Mouse (Mus musculus) forebrain, embryonic 11.5 days (tissue): Measurements from ENCODE around the gene Cox14. TPM values are rescaled to one million over a fixed set of nuclear protein-coding genes. Genes with fewer than 3 reads are reported as not detected.

ENCODE experiments used
- ATAC-seq: fragments of 200-750 bp; cut with Nextera tagmentation; replicated peaks from 2 replicates; pipeline ENCODE4 v1.8.0; 2017; ENCODE audit warnings: moderate TSS enrichment; ENCODE audit not compliant: low FRiP score
- DNase-seq: peaks from one replicate; pipeline ENCODE4 v3.0.0-alpha.2; 2017; ENCODE audit warnings: low spot score
- H3K27ac ChIP-seq: fragments of 300-500 bp; sonication (generic); 2 replicates; pipeline ENCODE4 v1.5.1; 2014; ENCODE audit warnings: low read depth, low read length
- H3K27me3 ChIP-seq: fragments of 300-500 bp; sonication (generic); 2 replicates; pipeline ENCODE4 v1.6.1; 2014; ENCODE audit warnings: mild to moderate bottlenecking, low read length, mixed read lengths; ENCODE audit not compliant: control insufficient read depth, insufficient read depth
- H3K36me3 ChIP-seq: fragments of 300-500 bp; sonication (generic); 2 replicates; pipeline ENCODE4 v1.6.1; 2014; ENCODE audit warnings: mild to moderate bottlenecking, low read length, moderate library complexity, mixed read lengths; ENCODE audit not compliant: control insufficient read depth, insufficient read depth
- H3K4me1 ChIP-seq: fragments of 300-500 bp; sonication (generic); replicated peaks from 2 replicates; pipeline ENCODE4 v1.6.1; 2014; ENCODE audit warnings: low read length, mixed read lengths; ENCODE audit not compliant: control insufficient read depth, insufficient read depth
- H3K4me2 ChIP-seq: fragments of 300-500 bp; sonication (generic); 2 replicates; pipeline ENCODE4 v1.6.1; 2014; ENCODE audit warnings: low read depth, mild to moderate bottlenecking, low read length, moderate library complexity, mixed read lengths; ENCODE audit not compliant: severe bottlenecking
- H3K4me3 ChIP-seq: fragments of 300-500 bp; sonication (generic); 2 replicates; pipeline ENCODE4 v1.5.1; 2014; ENCODE audit warnings: low read depth, low read length
- H3K9ac ChIP-seq: fragments of 300-500 bp; sonication (generic); 2 replicates; pipeline ENCODE4 v1.6.1; 2014; ENCODE audit warnings: low read length
- H3K9me3 ChIP-seq: fragments of 300-500 bp; sonication (generic); 2 replicates; pipeline ENCODE4 v1.6.1; 2016; ENCODE audit warnings: low read length, mixed read lengths; ENCODE audit not compliant: control insufficient read depth
- WGBS: fragments of 180-500 bp; shearing (Covaris S2); extraction: QIAGEN DNeasy Blood & Tissue Kit; methylation state at CpG from one replicate; pipeline ENCODE4 v1.1.7; 2014; 5-methylcytosine and 5-hydroxymethylcytosine counted together
- polyA plus RNA-seq: library from polyadenylated mRNA; unstranded; fragments of >200 nt; fragmentation: Nextera tagmentation; extraction: Ambion mirVana; gene quantifications from 2 replicates; pipeline ENCODE4 v1.2.1, GENCODE M21; 2014

Gene Cox14
- polyA plus RNA-seq, 1 experiment from 2014 or later, result 140 TPM

DNA sequence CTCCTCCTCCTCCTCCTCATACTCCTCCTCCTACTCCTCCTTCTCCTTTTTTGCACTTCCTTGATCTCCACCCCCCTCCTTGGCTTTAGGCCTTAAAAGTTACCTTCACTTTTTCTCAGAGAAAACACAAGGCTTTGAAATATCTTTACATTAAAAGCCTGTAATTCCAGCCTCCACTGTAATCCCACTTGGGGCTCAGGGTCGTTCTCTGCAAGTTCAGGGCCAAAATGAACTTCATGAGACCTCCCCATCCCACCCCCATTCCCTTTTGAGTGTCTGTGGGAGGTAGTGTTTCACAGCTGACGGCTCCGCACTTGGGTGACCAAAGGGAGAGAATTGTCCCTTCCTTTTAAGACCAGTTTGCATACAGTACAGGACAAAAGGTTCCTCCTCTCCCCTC, 47.5 kb downstream of the Cox14 start:
- 26% methylated on average over 3 of the region's 3 CpGs for WGBS
- Histone ChIP-seq H3K27ac (0 out of 2 replicates have a peak overlapping the region, but pooled peaks have one; percentile 5), H3K4me2 (no peak overlapping the region; the same call in 1 of the 2 replicates), H3K9ac (no peak overlapping the region), H3K36me3 (no peaks in the 10 kb centered on the region), H3K4me3 (0 out of 2 replicates have a peak overlapping the region, but pooled peaks have one; percentile 84), H3K9me3 (no peaks in the 10 kb centered on the region), H3K27me3 (no peaks in the 10 kb centered on the region), H3K4me1 (peaks cover 3% of the 10 kb centered on the region; the same call in 1 of the 2 replicates)
- no peak for ATAC-seq
- DNase-seq, result no peak

Other genes starting within 250 kb of the Cox14 start
- 0.21 and 0.95 TPM in 2 replicates for gene Faim2, start 197.5 kb upstream of the Cox14 start, polyA plus RNA-seq
- not detected in 2 replicates for gene Aqp2, start 146.6 kb upstream of the Cox14 start, polyA plus RNA-seq
- gene Aqp5, start 134.8 kb upstream of the Cox14 start, polyA plus RNA-seq, result 0.17 TPM in 1 of 2 replicates, not detected in the other
- not detected in 2 replicates for gene Aqp6, start 124.2 kb upstream of the Cox14 start, polyA plus RNA-seq
- gene Racgap1, start 74.0 kb upstream of the Cox14 start, polyA plus RNA-seq, result 201 and 217 TPM in 2 replicates
- gene Asic1, start 55.2 kb upstream of the Cox14 start, polyA plus RNA-seq, result 3.9 and 5.3 TPM in 2 replicates
- gene Smarcd1, start 23.5 kb upstream of the Cox14 start, polyA plus RNA-seq, result 134 and 142 TPM in 2 replicates
- not detected in 2 replicates for gene Gm17349, start 20.1 kb upstream of the Cox14 start, polyA plus RNA-seq
- gene Gpd1, start 8.1 kb upstream of the Cox14 start, polyA plus RNA-seq, result 0.35 and 0.53 TPM in 2 replicates
- 59.2 and 59.7 TPM in 2 replicates for gene Cers5, start 47.3 kb downstream of the Cox14 start, polyA plus RNA-seq
- gene Lima1, start 149.8 kb downstream of the Cox14 start, polyA plus RNA-seq, result 40.3 and 40.5 TPM in 2 replicates
- gene Fam186a, start 241.4 kb downstream of the Cox14 start, polyA plus RNA-seq, result not detected in 2 replicates
- 37.4 and 42.8 TPM in 2 replicates for gene Larp4, start 244.4 kb downstream of the Cox14 start, polyA plus RNA-seq